Mouse (Mus musculus) lung, embryonic 16.5 days (tissue): ENCODE measurements around the gene Lcmt2. TPM values are rescaled to one million over a fixed set of nuclear protein-coding genes. Genes with fewer than 3 reads are reported as not detected.

Source experiments
- ATAC-seq: fragments of 200-750 bp; cut with Nextera tagmentation; 2 replicates; pipeline ENCODE4 v1.8.0; 2017; ENCODE audit warnings: low read depth, mild to moderate bottlenecking, moderate library complexity
- H3K27ac ChIP-seq: fragments of 300-500 bp; sonication (generic); 2 replicates; pipeline ENCODE4 v1.5.1; 2014; ENCODE audit warnings: mild to moderate bottlenecking, control low read depth, low read length
- H3K27me3 ChIP-seq: fragments of 300-500 bp; sonication (generic); 2 replicates; pipeline ENCODE4 v1.6.1; 2014; ENCODE audit warnings: low read depth, low read length, mixed read lengths; ENCODE audit not compliant: control insufficient read depth, insufficient read depth
- H3K36me3 ChIP-seq: fragments of 300-500 bp; sonication (generic); 2 replicates; pipeline ENCODE4 v1.6.1; 2014; ENCODE audit warnings: low read length; ENCODE audit not compliant: control insufficient read depth, insufficient read depth
- H3K4me1 ChIP-seq: fragments of 300-500 bp; sonication (generic); replicated peaks from 2 replicates; pipeline ENCODE4 v1.6.1; 2014; ENCODE audit warnings: low read length, mixed read lengths; ENCODE audit not compliant: control insufficient read depth, insufficient read depth
- H3K4me2 ChIP-seq: fragments of 300-500 bp; sonication (generic); 2 replicates; pipeline ENCODE4 v1.6.1; 2014; ENCODE audit warnings: low read depth, low read length, control low read depth
- H3K4me3 ChIP-seq: fragments of 300-500 bp; sonication (generic); 2 replicates; pipeline ENCODE4 v1.5.1; 2014; ENCODE audit warnings: mild to moderate bottlenecking, low read length, control low read depth
- H3K9ac ChIP-seq: fragments of 300-500 bp; sonication (generic); 2 replicates; pipeline ENCODE4 v1.6.1; 2014; ENCODE audit warnings: low read length, control low read depth
- H3K9me3 ChIP-seq: fragments of 300-500 bp; sonication (generic); 2 replicates; pipeline ENCODE4 v1.6.1; 2016; ENCODE audit warnings: low read length; ENCODE audit not compliant: control insufficient read depth
- WGBS: fragments of 180-500 bp; shearing (Covaris S2); extraction: QIAGEN DNeasy Blood & Tissue Kit; methylation state at CpG from one replicate; pipeline ENCODE4 v1.1.7; 2014; 5-methylcytosine and 5-hydroxymethylcytosine counted together
- polyA plus RNA-seq: library from polyadenylated mRNA; unstranded; fragments of >200 nt; fragmentation: Nextera tagmentation; extraction: Ambion mirVana; gene quantifications from 2 replicates; pipeline ENCODE4 v1.2.1, GENCODE M21; 2015

The Lcmt2 gene
- polyA plus RNA-seq, 1 experiment from 2014 or later, result 25.3 TPM

DNA sequence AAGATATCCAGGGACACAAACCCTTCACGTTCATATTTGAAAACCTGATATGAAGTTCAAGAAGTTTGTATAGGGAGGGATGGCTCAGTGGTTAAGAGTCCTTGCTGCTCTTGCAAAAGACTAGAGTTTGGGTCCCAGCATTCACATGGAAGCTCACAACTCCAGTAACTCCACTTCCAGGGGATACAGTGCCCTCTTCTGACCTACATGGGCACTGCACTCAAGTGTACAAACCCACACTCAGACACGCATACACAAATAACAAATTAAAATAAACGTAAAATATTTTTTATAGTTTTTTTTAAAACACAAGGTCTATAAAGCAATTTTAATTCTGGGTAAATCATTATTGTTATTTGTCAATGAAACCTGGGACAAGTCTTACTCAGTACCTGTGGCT is 51.9 kb downstream of the Lcmt2 start:
- Histone ChIP-seq H3K9ac (no peak overlapping the region), H3K9me3 (no peaks in the 10 kb centered on the region), H3K4me1 (0 out of 2 replicates have a peak, but pooled peaks cover 2% of the 10 kb centered on the region), H3K4me3 (no peak overlapping the region), H3K27me3 (no peaks in the 10 kb centered on the region), H3K36me3 (no peaks in the 10 kb centered on the region), H3K27ac (no peak overlapping the region), H3K4me2 (no peak overlapping the region)
- no peak for ATAC-seq
- 81% methylated on average over 3 of the region's 3 CpGs for WGBS

DNA sequence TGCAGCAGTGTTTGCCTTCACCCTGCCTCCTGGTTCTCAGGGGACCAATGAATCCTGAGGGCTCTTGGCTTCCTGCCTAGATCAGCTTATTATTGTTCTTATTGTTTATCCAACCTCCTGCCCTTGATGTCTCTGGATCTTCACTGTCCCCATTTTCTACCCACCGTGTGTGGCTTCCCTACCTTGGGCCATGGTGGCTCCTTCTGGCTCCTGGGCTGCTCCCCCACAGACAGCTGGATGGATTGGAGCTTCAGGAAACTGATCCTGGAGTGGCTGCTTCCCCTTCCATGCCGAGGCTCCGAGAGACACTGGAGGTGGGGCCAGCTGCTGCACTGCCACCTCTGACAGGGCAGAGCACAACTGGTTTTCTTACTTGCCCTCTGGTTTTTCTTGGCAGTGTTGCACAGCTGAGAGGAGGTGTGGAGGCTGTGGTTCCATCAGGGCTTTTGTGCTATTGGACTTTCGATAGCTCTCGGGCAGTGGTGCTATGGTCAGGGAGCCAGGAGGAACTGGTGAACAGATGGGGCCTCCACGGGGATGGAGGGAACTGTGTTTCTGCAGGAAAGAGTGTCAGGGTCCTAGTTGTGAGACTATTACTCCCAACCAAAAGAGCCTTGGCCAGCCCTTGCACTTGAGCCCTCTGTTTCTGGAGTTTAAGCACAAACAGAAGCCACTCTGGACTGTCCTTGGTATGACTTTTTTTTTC is 54.8 kb downstream of the Lcmt2 start, which contains the start of gene Tgm5:
Gene Tgm5, minus strand, starts transcription at position 362 of the 706 bp plus-strand sequence.
- WGBS, result 25% methylated on average over 6 of the region's 6 CpGs
- Histone ChIP-seq H3K27me3 (no peaks in the 10 kb centered on the region), H3K4me1 (0 out of 2 replicates have a peak, but pooled peaks cover 2% of the 10 kb centered on the region), H3K27ac (no peak within 1 kb of the TSS), H3K9ac (no peak within 1 kb of the TSS), H3K9me3 (no peaks in the 10 kb centered on the region), H3K36me3 (no peaks in the 10 kb centered on the region), H3K4me2 (no peak within 1 kb of the TSS), H3K4me3 (no peak within 1 kb of the TSS)
- no peak for ATAC-seq

DNA sequence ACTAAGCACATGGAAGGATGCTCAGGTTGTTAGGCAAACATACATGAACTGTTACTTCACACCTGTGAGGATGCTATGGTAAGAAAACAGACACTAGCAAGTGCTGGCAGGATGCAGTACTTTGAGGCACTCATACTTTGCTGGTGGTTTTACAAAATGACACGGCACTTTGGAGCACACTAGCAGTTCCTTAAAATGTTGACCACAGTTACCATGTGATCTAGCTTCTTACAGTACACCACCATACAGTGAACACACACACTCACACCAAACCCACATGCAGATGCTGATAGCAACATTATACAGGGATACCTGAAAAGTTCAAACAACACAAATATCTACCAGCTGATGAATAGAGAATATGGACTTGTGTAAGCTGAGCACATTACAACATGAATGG is 57.8 kb downstream of the Lcmt2 start:
- no peak overlapping the region for H3K4me3 ChIP-seq
- H3K27me3 ChIP-seq, result no peaks in the 10 kb centered on the region
- no peak overlapping the region for H3K4me2 ChIP-seq
- no peaks in the 10 kb centered on the region for H3K9me3 ChIP-seq
- H3K9ac ChIP-seq, result no peak overlapping the region
- ATAC-seq, result no peak
- H3K27ac ChIP-seq, result no peak overlapping the region
- 0 out of 2 replicates have a peak, but pooled peaks cover 2% of the 10 kb centered on the region for H3K4me1 ChIP-seq
- WGBS, result 84% methylated on average over 1 of the region's 1 CpGs
- no peaks in the 10 kb centered on the region for H3K36me3 ChIP-seq

Other genes starting within 250 kb of the Lcmt2 start
- gene Ubr1, start 169.9 kb downstream of the Lcmt2 start, polyA plus RNA-seq, result 33.5 and 33.7 TPM in 2 replicates
- 4.6 and 5.6 TPM in 2 replicates for gene Tmem62, start 163.6 kb downstream of the Lcmt2 start, polyA plus RNA-seq
- 45.3 and 49.4 TPM in 2 replicates for gene Ccndbp1, start 132.2 kb downstream of the Lcmt2 start, polyA plus RNA-seq
- 1.1 and 3.2 TPM in 2 replicates for gene Epb42, start 103.6 kb downstream of the Lcmt2 start, polyA plus RNA-seq
- 0.05 TPM in 1 of 2 replicates, not detected in the other for gene Tgm5, start 54.8 kb downstream of the Lcmt2 start, polyA plus RNA-seq
- not detected in 2 replicates for gene Tgm7, start 30.9 kb downstream of the Lcmt2 start, polyA plus RNA-seq
- gene Adal, start 225 bp downstream of the Lcmt2 start, polyA plus RNA-seq, result 19.4 and 22.2 TPM in 2 replicates
- 51.4 and 54.3 TPM in 2 replicates for gene Tubgcp4, start 30.0 kb upstream of the Lcmt2 start, polyA plus RNA-seq
- 9.8 TPM in 2 replicates for gene Zscan29, start 30.5 kb upstream of the Lcmt2 start, polyA plus RNA-seq
- 50.7 and 53.1 TPM in 2 replicates for gene Trp53bp1, start 130.8 kb upstream of the Lcmt2 start, polyA plus RNA-seq
- gene Map1a, start 148.9 kb upstream of the Lcmt2 start, polyA plus RNA-seq, result 2.4 and 2.6 TPM in 2 replicates
- 12.0 and 12.7 TPM in 2 replicates for gene Ppip5k1, start 214.7 kb upstream of the Lcmt2 start, polyA plus RNA-seq
- gene Ckmt1, start 217.1 kb upstream of the Lcmt2 start, polyA plus RNA-seq, result 4.2 and 5.3 TPM in 2 replicates
- gene Strc, start 246.5 kb upstream of the Lcmt2 start, polyA plus RNA-seq, result not detected in 2 replicates